Mouse (Mus musculus) kidney, adult 9 months (tissue): Measurements from ENCODE around the gene Med18.

ENCODE experiments used
- DNase-seq: peaks from one replicate; pipeline ENCODE4 v3.0.0; 2022

The Med18 gene

DNA sequence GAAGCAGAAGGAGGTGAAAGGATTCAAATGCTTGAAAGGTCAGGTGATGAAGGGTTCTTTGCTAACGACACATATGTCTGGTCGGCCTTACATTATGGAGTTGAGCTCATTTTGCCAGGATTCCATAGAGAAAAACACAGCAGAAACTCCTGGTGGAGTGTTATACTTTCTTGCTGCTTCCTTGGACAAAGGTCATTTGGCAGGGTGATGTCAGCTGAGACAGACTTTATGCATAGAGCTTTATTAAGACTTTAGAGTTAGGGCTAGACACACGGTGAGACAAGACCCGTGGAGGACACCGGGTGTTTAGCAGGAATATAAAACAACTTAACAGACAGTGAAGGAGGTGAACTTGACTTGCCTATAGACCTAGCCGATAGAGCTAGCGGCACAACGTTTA is 14.1 kb upstream of the Med18 start:
- DNase-seq = peak; percentile 62

DNA sequence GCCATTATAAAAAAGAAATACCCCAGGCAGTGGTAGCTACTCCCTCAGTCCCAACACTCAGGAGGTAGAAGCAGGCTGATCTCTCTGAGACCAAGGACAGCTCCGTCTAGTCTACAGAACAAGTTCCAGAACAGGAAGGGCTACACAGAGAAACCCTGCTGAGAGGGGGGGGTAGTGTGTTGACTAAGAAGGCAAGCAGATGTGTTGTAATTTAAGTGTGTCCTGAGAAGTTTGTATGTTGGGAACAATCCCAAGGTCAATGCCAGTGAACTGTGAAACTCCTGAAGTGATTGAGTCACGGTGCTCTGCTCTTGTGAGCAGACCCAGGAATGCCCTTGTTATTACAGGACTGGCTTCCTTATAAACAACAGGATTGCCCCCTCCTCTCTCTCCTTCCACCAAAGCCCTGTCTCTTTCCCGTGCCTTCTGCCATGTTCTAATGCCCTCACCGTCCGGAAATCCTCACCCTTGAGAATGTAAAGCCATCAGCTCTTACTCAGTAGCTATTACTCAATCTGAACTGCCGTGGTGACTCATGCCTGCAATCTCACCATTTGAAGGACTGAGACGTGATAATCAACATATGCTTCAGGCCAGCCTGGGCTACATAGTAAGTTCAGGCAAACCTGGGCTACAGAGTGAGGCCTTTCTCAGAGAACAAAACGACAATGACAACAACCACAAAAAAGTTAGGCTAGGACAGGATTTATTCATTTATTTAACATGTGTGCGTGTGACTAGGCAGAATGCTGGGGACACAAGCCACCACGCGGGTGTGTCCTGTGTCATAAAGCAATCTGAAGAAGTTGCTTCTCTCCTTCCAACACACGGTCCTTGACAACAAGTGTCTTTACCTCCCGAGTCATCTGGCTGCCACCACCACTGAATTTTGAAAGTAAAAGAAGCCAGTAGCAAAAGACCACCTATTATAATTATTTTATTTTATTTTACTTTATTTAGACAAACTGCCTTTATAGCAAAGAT is 12.5 kb upstream of the Med18 start:
- peak; percentile 81 for DNase-seq

GRCm38 (mm10) chr4:132474631-132475030 is 10.9 kb upstream of the Med18 start:
- peak; percentile 97 for DNase-seq

DNA sequence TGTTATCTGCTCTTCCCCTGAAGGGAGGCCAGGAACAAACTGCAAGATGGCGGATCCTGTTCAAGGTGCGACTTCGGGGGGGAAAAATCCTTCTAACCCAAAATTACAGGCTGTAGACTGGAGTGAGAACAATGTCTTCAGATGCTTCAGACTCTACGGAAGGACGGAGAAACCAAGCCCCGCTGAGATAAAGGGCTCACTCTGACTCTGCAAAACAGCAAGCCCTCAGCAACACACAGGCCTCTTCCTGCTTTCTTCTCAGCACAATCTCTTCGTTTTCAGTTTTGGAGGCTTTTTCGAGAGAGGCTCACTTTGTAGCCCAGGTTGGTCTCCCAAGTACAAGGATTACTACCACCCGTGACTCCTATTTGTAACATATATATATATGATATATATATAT is 9.7 kb upstream of the Med18 start:
- no peak for DNase-seq

GRCm38 (mm10) chr4:132469873-132470272 is 6.2 kb upstream of the Med18 start:
- DNase-seq = peak; percentile 89

DNA sequence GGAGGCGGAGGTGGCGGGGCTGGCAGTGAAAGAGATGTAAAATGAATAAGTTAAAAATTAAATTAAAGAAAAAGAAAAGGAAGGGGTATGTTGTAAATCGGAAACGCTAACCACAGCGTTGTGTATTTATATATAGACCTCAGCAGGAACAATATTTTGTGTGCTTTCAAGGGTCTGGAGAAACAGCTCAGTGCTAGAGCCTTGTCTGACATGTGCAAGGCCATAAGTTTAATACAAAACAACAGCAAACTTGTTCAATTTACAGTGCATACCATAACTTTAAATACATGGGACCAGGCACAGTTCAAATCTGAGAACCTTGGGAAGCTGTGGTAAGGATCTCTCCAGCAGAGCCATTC is 513 bp upstream of the Med18 start:
- no peak for DNase-seq

GRCm38 (mm10) chr4:132462836-132463235 is 885 bp downstream of the Med18 start:
- no peak for DNase-seq

GRCm38 (mm10) chr4:132460225-132460624 is 3.5 kb downstream of the Med18 start:
- DNase-seq = no peak

- no peak for DNase-seq
Measured at GRCm38 (mm10) chr4:132455561-132455960, 8.2 kb downstream of the Med18 start.

DNA sequence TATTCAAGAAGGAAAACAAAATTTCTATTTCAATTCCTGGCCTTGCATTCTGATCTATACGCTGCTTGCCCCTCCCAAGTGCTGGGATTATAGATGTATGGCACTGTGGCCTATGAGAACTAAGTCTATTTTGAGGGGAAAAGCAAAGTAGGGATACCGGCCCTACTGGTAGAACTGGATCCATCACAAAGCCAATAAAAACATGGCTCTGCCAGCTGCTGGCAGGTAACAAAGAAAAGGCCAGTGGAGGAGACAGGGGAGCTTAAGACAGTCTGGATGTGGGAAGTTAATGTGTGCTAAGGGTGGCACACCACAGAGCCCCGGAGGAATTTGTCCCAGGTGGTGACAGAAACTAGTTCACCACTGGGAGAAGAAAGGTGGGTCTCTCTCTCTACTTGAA is 8.6 kb downstream of the Med18 start:
- peak; percentile 37 for DNase-seq

DNA sequence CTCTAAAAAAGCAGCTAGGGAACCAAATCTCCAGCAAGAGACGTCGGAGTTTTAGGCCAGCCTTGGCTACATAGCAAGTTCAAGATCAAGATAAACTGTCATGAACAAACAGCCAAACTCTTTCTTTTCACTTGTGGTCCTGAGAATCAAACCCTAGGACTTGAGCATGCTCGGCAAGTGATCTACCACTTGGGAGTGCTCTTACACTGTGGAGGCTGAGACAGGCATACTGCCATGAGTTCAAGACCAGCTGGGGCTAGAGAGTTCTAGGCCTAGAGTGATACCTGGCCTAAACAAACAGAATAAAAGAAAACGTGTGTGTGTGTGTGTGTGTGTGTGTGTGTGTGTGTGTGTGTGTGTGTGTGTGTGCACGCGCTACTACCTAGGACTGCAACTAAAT is 9.5 kb downstream of the Med18 start:
- no peak for DNase-seq

GRCm38 (mm10) chr4:132449778-132450177 is 13.9 kb downstream of the Med18 start:
- DNase-seq = no peak

GRCm38 (mm10) chr4:132446105-132446504 is 17.6 kb downstream of the Med18 start:
- peak; percentile 28 for DNase-seq

- no peak for DNase-seq
Measured at GRCm38 (mm10) chr4:132444516-132444915, 19.2 kb downstream of the Med18 start.

- DNase-seq = no peak
Measured at GRCm38 (mm10) chr4:132437857-132438256, 25.9 kb downstream of the Med18 start.

DNA sequence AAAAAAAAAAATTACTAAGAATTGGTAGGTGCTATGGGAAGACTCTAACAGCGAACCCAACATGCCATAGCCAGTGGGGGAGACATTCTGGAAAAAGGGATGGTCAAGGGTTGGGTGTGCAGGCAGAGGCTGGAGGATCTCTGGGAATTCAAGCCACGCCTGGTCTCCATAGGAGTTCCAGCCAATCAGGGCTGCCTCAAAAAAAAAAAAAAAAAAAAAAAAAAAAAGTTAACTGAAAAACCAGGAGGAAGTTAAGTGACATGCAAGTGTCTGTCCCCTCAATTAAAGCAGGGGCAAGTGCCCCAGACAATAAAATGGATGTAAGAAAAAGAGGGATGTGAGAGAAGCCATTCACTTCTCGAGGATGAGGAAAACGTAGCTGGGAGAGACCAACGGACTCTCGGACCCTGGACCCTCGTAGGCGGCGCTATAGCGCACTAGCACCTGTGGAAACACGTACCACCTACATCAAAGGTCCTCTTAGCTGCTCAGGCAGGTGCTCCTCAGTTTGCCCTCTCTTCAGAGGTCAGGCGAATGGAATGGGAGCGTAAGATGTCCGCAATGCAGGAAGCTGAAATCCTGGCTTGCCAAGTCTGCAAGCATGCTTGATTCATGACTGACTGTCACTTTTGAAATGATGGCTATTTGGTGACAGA is 30.9 kb downstream of the Med18 start:
- no peak for DNase-seq

DNA sequence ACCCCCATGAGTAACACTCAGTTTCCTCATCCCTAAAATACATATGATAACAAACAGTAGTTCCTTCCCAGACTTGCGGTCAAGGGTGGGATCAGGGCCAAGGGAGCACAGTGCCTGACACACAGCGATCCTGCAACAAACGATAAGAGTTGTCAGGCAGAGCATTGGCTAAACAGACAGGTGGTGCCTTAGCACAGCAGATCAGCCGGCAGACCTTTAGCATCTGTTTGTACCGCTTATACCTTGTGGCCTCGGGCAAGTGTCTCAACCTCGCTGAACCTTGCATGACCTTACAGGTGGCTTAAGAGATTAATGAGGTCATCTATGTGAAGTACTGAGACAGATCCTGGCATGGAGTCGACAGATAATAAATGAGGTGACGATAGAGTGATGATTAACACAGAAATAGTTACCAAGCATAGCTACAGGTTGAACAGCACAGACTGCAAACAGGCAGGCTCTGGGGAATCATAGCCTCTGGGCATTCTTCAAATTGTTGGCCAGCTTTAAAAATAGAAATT is 35.6 kb downstream of the Med18 start:
- DNase-seq = no peak

- no peak for DNase-seq
Measured at GRCm38 (mm10) chr4:132427493-132427892, 36.2 kb downstream of the Med18 start.

- no peak for DNase-seq
Measured at GRCm38 (mm10) chr4:132426021-132426420, 37.7 kb downstream of the Med18 start.

DNA sequence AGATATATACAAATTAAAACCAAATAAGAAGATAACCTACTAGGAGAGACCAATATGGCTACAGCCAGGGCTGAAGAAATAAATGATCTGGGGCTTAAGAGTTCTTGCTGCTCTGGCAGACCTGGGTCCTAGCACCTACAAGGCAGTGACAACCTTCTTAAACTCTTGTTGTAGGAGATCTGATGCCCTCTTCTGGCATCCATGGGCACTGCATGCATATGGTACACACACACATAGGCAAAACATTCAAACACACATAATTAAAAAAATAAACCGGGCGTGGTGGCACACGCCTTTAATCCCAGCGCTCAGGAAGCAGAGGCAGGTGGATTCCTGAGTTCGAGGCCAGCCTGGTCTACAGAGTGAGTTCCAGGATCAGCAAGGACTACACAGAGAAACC is 39.0 kb downstream of the Med18 start:
- DNase-seq = no peak

- DNase-seq = peak; percentile 99
Measured at GRCm38 (mm10) chr4:132421923-132422782, 41.6 kb downstream of the Med18 start, which contains the start of gene Phactr4. Phactr4 (minus strand) TSS chr4:132422489.

DNA sequence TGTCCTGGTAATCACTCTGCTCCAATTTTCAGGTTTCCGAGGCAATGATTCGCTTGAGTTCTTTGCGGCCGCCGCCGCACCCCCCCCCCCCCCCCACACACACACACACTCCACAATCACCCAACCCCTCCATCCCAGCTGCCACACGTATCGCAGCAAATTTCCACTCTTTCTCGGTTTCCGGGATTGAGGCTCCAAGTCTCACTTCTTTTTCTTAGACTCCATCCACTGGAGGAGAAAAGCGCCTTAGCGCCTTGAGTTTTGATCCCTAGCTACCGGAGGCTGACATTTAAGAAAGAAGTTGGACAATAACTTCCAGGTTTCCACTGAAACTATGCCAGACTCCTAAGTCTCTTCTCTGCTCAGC is 42.2 kb downstream of the Med18 start:
- DNase-seq = no peak

- DNase-seq = no peak
Measured at GRCm38 (mm10) chr4:132420471-132420870, 43.2 kb downstream of the Med18 start.
